Mouse (Mus musculus) left cerebral cortex, adult 2 months (tissue): ENCODE data around the gene Tmem230. TPM values are rescaled to one million over a fixed set of nuclear protein-coding genes. Genes with fewer than 3 reads are reported as not detected.
A peak's percentile ranks its signal among the peaks of the same experiment; 100 is the strongest.

Experiments used
- DNase-seq, 2 experiments: peaks; one replicate each; pipeline ENCODE4 v3.0.0; 2021 to 2022; ENCODE audit warnings: low spot score in 2 of 2, mixed read lengths in 1 of 2; ENCODE audit errors: extremely low spot score in 1 of 2
- H3K27ac ChIP-seq: fragments of 200-600 bp; 2 replicates; pipeline ENCODE4 v1.8.1; 2022
- H3K4me3 ChIP-seq: fragments of 200-600 bp; 2 replicates; pipeline ENCODE4 v1.8.1; 2022
- CTCF ChIP-seq: fragments of 200-600 bp; IDR thresholded peaks from 2 replicates; pipeline ENCODE4 v1.8.1; 2022; ENCODE audit warnings: antibody characterized with exemption, mild to moderate bottlenecking, moderate library complexity
- intact Hi-C: fragments of 180-260 bp; cut with DNase I; formaldehyde crosslinking; loops from one replicate; pipeline ENCODE4 v1.15.1; 2025
- total RNA-seq, 2 experiments: library from RNA; stranded (reverse); gene quantifications; 2 replicates each; pipeline ENCODE4 v1.2.3; 2021

The Tmem230 gene
- total RNA-seq, 2 experiments from 2014 or later, result 30.4 to 30.7 TPM

DNA sequence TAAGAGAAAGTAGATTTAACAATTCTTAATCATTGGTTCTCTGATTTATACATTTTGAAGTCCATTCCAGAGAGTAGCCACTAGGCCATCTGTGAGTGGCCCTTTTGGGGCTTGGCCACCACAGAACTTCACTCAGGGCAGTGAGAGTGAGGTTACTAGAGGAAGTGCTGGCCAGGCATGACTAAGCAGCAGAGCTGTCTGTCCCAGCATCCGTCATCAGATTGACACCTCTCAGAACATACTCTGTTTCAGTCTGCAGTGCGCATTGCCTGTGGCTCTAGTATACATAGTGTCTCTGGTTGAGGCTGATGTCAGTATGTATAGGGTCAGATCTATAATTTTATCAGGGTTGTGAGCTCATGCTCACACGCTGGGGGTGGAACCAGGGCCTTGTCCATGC, 21.6 kb upstream of the Tmem230 start:
- no peak for TF ChIP-seq CTCF
- H3K4me3 ChIP-seq, result no peak overlapping the region
- no peak for DNase-seq
- intact Hi-C loops, result no loop called here
- H3K27ac ChIP-seq, result peak overlapping the region; percentile 21; the same call in 1 of the 2 replicates

- DNase-seq, result no peak
- TF ChIP-seq CTCF, result no peak
- intact Hi-C loops, result no loop called here
- Histone ChIP-seq H3K4me3 (no peak overlapping the region), H3K27ac (no peak overlapping the region)
Observed at GRCm38 (mm10) chr2:132266086-132266485, 18.5 kb upstream of the Tmem230 start.

DNA sequence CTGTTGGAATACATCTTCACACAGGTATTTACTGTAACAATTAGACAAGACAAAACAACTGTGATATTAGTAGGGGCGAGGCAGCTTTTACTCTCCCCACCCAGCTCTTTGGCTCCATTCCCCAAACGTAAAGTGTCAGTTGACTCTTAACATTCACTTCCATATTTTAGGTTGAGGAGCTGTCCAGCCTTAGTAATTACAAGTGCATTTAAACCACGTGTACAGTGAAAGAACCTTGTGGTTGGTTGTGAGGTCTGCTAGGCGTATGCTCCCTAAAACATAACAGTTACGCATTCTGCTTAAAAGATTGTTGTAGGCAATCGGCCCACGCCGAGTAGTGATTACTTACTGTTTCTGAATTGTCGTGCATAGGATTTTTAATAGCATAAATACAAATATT, 17.6 kb upstream of the Tmem230 start:
- intact Hi-C loops, result loop anchor here (2.0 kb wide), 1 partner anchor 18 kb away; no protein-coding TSS in a partner anchor
- Histone ChIP-seq H3K27ac (no peak overlapping the region), H3K4me3 (no peak overlapping the region)
- no peak for TF ChIP-seq CTCF
- DNase-seq, result no peak

DNA sequence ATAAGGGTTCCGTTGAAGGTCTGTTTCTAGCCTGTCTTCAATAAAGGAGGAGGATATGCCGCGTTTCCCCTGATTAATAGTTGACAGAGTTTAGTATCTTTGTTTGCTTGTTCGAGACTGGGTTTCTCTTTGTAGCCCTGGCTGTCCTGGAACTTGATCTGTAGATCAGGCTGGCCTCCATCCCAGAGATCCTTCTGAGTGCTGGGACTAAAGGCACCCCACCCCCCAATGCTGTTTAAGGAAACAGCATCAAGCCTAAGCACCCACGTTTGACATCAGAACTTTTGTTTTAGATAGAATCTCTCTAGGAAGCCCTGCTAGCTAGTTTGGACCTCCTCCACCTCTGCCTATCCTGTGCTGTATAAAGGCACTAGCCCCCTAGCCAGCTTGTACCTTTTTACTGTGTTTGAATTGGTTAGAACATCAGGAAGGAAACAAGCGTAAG, 16.7 kb upstream of the Tmem230 start:
- H3K27ac ChIP-seq, result peak overlapping the region; percentile 95
- intact Hi-C loops, result loop anchor here (2.0 to 5.0 kb wide), 3 partner anchors 19 to 223 kb away; no protein-coding TSS in a partner anchor

GRCm38 (mm10) chr2:132263421-132264265, 16.0 kb upstream of the Tmem230 start:
- peak in 1 of 2 experiments; percentile 47 for DNase-seq
- intact Hi-C loops, result loop anchor here (2.0 to 5.0 kb wide), 4 partner anchors 19 to 224 kb away; no protein-coding TSS in a partner anchor
- H3K4me3 ChIP-seq, result peak overlapping the region; percentile 100
- TF ChIP-seq CTCF, result no peak
- H3K27ac ChIP-seq, result peak overlapping the region; percentile 95

More for the DNA sequence above, 16.7 kb upstream of the Tmem230 start:
- DNase-seq, result no peak
- TF ChIP-seq CTCF, result no peak
- peak overlapping the region; percentile 100 for H3K4me3 ChIP-seq

DNA sequence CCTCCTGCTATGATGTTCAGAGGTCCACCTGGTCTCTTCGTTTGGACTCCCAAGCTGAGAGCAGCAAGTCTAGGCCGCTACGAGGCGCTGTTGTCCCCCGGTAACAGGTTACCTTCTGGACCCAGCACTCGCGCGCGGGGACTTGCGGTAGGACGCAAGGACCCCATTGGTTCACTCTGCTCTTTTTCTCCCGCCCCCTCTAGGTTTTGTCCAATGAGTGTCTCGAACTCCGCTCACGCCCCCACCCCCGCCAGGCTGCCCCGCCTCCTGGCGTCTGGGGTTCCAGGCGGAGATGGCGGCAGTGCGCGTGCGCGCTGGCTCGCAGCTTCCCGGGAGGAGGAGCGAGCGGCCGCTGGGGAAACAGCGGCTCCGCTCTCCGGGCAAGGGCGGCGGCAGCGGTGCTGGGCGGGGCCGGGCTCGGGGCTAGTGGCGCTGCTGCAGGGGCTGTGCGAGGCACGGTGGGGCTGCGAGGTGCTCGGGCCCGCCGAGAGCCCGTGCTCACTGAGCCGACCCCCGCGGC, 15.3 kb upstream of the Tmem230 start, which contains the start of gene Cds2:
Gene Cds2 (plus strand): TSS at position 270 of the 520 bp plus-strand sequence.
- intact Hi-C loops, result loop anchor here (2.0 to 5.0 kb wide), 3 partner anchors 34 to 224 kb away; no protein-coding TSS in a partner anchor
- H3K4me3 ChIP-seq, result peak within 1 kb of the TSS; percentile 100
- peak within 1 kb of the TSS; percentile 95 for H3K27ac ChIP-seq
- TF ChIP-seq CTCF, result peak; percentile 87
- peak; percentile 99 for DNase-seq

GRCm38 (mm10) chr2:132262175-132262574, 14.6 kb upstream of the Tmem230 start:
- H3K4me3 ChIP-seq, result no peak overlapping the region
- no peak overlapping the region for H3K27ac ChIP-seq
- intact Hi-C loops, result loop anchor here (2.0 to 5.0 kb wide), 3 partner anchors 35 to 225 kb away; no protein-coding TSS in a partner anchor
- TF ChIP-seq CTCF, result no peak
- DNase-seq, result no peak

GRCm38 (mm10) chr2:132260601-132261000, 13.0 kb upstream of the Tmem230 start:
- Histone ChIP-seq H3K27ac (no peak overlapping the region), H3K4me3 (no peak overlapping the region)
- DNase-seq, result no peak
- intact Hi-C loops, result loop anchor here (5.0 kb wide), 2 partner anchors 37 to 227 kb away; no protein-coding TSS in a partner anchor
- no peak for TF ChIP-seq CTCF

DNA sequence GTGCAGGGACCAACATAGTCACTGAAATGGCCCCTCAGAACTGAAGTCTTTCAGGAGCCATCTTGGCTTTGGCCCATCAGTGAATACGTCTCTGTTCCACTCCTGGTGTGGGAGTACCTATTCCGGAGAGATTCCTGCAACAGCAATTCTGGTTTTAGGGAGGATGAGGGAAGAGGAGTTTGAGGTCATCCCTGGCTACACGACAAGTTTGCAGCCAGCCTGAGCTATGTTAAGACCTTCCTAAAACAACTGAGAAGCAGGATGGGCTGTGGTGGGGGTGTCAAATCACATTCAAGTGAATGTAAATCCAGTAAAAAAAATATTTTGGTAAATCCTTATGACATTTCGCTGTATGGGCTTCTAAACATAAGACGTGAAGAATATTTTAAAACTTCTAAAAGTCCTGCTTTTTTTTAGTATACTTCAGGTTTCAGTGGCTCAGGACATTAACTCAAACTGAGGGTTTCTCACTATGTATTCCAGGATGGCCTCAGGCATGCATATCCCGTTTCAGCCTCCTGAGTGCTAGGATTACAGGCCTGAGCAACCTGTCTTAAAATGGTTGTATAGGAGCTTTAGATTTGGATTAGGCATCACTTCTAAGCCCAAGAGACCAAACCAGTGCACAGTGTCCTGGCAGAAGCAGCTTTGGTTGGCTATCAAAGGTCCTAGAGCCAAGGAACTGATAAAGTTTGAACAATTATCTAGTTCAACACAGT, 9.9 kb upstream of the Tmem230 start:
- Histone ChIP-seq H3K4me3 (no peak overlapping the region), H3K27ac (no peak overlapping the region)
- intact Hi-C loops, result no loop called here
- TF ChIP-seq CTCF, result no peak
- DNase-seq, result no peak

DNA sequence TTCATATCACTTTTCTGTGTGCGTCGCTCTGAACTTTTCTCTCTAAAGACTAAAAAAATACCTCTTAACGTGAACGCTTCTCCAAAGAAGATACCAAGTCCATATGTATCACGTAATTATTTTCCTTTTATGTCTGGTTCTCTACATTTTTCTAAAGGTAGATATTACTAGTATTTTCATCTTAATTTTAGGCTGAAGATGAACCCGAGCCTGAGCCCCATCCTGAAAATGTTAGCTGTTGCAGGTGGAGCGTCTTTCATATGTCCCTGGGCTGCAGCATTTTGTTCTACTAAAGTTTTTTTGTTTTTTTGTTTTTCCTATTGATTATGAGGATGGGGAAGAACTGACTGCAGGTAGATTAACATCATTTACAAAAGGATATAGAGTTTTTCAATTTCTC, 6.0 kb upstream of the Tmem230 start:
- TF ChIP-seq CTCF, result no peak
- H3K27ac ChIP-seq, result peak overlapping the region; percentile 82
- intact Hi-C loops, result no loop called here
- peak overlapping the region; percentile 71 for H3K4me3 ChIP-seq
- no peak for DNase-seq
